Mouse (Mus musculus) thymus, postnatal 0 days (tissue): Measurements from ENCODE around the gene Rrp15. TPM values are rescaled to one million over a fixed set of nuclear protein-coding genes. Genes with fewer than 3 reads are reported as not detected.

Experiments used
- DNase-seq: peaks from one replicate; pipeline ENCODE4 v3.0.0-alpha.2; 2015; ENCODE audit warnings: low spot score
- polyA plus RNA-seq: library from polyadenylated mRNA; unstranded; fragments of >200 nt; fragmentation: Nextera tagmentation; extraction: Ambion mirVana; gene quantifications from 2 replicates; pipeline ENCODE4 v1.2.1, GENCODE M21; 2015

The Rrp15 gene
- polyA plus RNA-seq, 1 experiment from 2014 or later, result 55.3 TPM

DNA sequence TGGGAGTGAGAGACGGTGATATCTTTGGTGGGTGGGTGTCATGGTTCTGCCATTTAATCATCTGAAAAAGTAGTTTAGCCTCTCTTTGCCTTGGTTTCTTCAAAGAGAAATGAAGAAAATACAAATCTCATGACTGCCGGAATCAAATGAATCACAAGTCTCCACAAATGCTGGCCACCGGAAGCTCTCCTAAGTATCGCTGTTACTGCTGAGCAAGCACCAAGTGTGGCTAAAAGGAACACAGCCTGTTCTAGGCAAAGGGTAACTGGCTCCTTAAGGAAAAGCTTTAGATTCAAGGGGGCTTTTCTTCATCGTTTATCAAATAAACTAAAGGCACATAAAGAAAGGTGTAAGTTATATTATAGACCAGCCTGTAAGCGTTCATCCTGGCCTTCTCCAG, 73.9 kb downstream of the Rrp15 start:
- no peak for DNase-seq

DNA sequence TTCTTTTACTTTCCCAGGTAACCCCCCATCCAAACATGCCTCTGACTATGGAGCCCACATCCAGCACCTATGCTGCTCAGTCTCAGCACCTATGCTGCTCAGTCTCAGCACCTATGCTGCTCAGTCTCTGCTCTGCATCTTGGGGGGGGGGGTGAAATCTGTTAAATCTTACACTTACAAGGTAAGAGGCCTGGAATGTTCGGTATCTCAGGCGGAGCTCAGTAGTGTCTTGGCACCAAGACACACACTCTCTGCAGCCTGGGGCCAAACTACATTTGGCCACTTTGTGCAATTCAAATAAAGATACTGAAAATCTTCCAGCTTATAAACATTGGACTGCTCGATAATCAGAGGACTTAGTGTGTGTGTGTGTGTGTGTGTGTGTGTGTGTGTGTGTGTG, 74.5 kb downstream of the Rrp15 start:
- no peak for DNase-seq

DNA sequence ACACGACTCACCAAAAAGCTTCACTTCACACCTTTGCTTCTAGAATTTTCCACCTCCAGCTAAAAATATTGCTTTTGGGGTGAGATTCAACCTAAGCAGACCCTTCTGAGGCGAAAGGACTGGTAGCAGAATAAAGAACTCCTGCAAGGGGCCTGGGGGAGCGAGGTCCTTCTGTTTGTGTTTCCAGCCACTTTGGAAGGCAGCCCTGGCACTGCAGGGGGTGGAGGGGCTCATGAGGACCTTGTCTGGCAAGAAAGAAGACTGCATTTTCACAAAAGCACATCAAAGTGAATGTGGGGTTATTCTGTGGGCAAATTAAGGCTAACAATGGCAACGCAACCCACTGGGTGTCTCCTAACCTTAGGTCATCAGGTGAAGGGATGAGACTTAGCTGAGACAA, 76.0 kb downstream of the Rrp15 start:
- DNase-seq, result no peak

Other genes with a start within 250 kb of the Rrp15 start
- gene Tgfb2, start 43.4 kb downstream of the Rrp15 start, polyA plus RNA-seq, result 2.4 and 2.5 TPM in 2 replicates
- not detected in 2 replicates for gene D1Pas1, start 218.1 kb upstream of the Rrp15 start, polyA plus RNA-seq